Mouse (Mus musculus) cerebral cortex, adult 2 months (tissue): ENCODE measurements around the gene Bmp2k.

ENCODE experiments used
- WGBS: fragments of 180-500 bp; shearing (Covaris S2); methylation state at CpG from one replicate; pipeline ENCODE4 v1.1.7; 2018; 5-methylcytosine and 5-hydroxymethylcytosine counted together

Bmp2k gene

GRCm38 (mm10) chr5:96974661-96975060 lies 22.8 kb upstream of the Bmp2k start:
- WGBS, result 56% methylated on average over 1 of the region's 1 CpGs

- 88% methylated on average over 3 of the region's 3 CpGs for WGBS
These were observed 22.4 kb upstream of the Bmp2k start for GRCm38 (mm10) chr5:96975112-96975511.

GRCm38 (mm10) chr5:96976150-96976549 lies 21.3 kb upstream of the Bmp2k start:
- 90% methylated on average over 3 of the region's 3 CpGs for WGBS

GRCm38 (mm10) chr5:96979296-96980007 lies 18.0 kb upstream of the Bmp2k start:
- 39% methylated on average over 13 of the region's 13 CpGs for WGBS

GRCm38 (mm10) chr5:96980008-96980634 lies 17.4 kb upstream of the Bmp2k start:
- 24% methylated on average over 15 of the region's 15 CpGs for WGBS

DNA sequence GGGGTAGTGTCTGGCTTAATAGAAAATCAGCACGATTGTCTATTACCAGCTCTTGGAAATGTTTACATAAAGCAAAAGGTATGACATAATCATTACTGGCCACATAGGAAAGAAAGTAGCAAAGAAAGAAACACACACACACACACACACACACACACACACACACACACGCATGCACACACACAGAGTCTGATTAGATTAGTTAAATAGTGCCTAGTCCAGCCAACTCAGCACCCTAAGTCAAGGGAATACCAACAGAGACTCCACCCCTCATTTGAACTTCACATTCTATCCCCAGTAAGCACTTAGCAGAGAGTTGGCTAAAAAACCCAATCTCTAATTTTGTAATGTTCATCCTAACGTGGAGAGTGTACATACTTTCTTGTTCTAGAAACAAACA lies 15.5 kb upstream of the Bmp2k start:
- 81% methylated on average over 3 of the region's 3 CpGs for WGBS

- 71% methylated on average over 7 of the region's 7 CpGs for WGBS
These were observed 14.3 kb upstream of the Bmp2k start for GRCm38 (mm10) chr5:96983142-96983541.

DNA sequence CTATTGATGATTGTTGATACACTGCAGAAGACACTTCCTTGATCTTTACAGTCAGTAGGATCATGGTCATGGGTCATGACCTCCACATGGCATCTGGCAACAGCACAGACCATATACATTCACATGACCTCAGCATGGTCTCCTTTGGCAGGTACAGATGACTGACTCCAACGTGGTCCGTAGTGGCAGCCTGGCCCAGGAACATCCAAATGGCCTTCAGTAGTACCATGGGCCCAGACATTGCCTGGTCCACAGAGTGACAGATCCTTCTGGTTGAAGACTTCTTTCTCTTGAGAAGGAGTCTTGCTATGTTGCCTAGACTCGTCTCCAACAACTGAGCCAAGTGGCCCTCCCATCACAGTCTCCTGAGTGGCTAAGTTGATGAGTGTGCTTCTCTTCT lies 10.6 kb upstream of the Bmp2k start:
- 96% methylated on average over 3 of the region's 3 CpGs for WGBS

DNA sequence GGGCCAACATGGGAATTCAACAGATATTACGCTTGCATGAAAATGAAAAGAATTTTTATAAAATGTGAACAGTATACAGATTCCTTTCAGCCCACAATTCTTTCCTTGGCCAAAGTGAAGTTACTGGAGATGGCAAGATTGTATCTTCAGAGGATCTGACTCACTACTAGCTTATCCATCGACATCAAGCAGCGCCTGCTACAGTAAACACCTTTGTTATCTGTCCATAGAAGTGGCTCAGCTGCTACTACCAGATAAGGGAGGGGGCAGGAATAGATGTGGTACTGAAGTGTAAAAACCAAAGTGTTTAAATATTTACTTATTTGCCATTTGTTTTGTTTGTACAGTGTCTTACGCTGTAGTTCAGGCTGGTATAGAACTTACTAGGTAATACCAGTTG lies 8.6 kb upstream of the Bmp2k start:
- 91% methylated on average over 4 of the region's 4 CpGs for WGBS

- 95% methylated on average over 6 of the region's 6 CpGs for WGBS
These were observed 6.3 kb upstream of the Bmp2k start for GRCm38 (mm10) chr5:96991156-96991555.

- 94% methylated on average over 5 of the region's 5 CpGs for WGBS
These were observed 4.8 kb upstream of the Bmp2k start for GRCm38 (mm10) chr5:96992651-96993050.

DNA sequence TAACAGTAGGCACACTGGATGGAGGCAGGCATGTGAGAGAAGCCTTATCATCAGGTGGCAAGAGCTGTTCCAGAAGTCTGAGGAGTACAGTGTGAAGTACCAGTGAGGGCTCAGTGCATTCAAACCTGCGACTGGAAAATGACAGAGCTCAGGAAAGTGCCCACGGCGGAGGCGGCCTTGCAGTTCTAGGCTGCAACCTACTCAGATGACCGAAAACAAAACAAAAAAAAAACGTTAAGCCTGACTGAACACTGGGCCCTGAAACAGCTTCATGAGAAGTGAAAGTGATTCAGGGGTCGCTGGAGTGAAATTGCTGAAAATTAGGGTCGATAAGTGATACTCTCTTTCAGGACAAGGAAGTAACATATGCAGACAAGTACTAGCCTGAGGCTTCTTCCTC lies 4.4 kb upstream of the Bmp2k start:
- 81% methylated on average over 8 of the region's 8 CpGs for WGBS

GRCm38 (mm10) chr5:96995791-96996190 lies 1.7 kb upstream of the Bmp2k start:
- 85% methylated on average over 5 of the region's 5 CpGs for WGBS

DNA sequence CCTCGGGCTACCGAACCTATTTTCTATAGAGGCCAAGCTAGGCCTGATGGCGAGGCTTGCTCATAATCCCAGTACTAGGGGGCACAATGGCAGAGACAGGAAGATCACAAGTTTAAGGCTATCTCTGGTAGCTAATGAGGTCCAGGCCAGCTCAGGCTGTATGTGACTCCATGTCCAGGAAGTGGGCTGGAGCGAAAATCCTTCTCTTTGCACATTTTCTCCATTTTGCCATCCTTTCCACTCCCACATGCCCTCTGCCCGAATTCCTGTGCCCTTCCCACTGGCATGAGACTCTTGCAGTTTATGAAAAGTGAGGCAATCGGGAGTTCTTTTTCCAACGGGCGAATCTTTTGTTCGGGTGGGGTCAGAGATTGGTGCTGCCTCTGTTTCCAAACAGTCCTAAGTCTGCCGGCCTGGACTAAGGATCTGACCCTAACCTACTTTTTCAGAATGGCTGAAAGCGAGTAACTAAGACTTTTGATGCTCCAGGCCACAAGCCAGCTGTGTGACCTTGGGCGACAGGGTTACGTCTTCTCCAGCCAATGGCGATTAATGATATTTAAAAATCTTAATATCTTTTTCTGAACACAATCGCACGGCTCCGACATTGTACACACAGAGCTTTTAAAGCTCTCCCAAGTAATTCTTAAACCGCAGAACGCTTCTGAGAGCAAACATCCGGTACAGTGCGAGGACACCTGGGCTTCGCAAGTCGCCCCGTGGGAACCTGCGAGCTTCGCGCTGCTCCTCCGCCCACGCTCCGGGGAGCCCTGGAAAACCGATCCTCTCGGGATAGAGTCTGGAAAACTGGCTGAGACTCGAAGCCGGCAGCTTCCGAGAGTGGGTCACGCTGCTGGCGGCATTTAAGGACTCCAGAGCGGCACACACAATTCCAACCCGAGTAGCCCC lies 834 bp upstream of the Bmp2k start:
- WGBS, result 10% methylated on average over 39 of the region's 39 CpGs

DNA sequence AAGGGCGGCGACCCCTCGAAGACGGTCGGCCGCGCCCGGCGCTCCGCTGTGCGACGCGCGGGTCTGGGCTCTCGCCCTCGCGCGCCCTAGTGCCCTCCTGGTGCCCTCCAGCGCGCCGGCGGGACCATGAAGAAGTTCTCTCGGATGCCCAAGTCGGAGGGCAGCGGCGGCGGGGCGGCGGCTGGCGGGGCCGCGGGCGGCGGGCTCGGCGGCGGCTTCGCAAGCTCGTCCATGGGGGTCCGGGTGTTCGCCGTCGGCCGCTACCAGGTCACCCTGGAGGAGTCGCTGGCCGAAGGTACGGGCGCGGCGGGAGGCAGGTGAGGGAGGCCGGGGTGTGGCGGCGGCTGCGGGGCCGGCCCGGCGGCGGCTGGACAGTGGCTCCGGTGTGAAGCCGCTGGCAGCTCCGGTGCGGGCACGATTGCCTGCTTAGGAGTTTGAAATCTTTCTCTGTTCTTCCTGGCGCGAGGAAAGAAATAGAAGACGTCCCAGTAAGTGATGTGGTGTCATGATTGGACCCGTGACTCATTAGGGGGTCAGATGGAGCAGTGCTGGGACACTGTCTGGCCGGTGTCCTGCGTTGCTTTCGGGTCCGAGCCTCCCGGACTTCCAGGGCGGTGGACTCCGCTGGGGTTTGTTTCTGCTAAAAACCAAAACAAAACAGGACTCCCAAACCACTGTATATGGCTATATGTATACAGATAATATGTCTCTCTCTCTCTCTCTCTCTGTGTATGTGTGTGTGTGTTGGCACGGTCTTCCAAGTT lies 495 bp downstream of the Bmp2k start:
- WGBS, result under 1% methylated on average over 75 of the region's 75 CpGs

- WGBS, result 3% methylated on average over 6 of the region's 6 CpGs
These were observed 1.0 kb downstream of the Bmp2k start for GRCm38 (mm10) chr5:96998566-96998907.

DNA sequence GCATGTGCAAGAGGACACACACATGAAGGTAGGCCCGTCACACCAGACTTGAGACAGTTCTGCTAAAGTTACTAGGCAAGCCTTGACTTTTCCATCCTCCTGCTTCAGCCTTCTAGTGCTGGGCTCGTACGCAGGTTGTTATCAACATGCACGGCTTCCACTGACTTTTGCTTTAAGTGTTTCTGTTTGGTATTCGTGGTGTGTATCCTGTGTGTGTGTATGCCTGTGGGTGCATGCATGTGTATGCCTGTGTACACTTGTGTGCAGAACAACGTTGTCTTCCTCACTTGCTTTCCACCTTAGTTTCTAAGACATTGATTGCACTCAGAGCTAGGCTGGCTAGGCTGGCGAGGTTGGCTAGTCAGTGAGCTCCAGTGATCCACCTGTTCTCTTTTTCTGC lies 2.1 kb downstream of the Bmp2k start:
- WGBS, result 81% methylated on average over 7 of the region's 7 CpGs

DNA sequence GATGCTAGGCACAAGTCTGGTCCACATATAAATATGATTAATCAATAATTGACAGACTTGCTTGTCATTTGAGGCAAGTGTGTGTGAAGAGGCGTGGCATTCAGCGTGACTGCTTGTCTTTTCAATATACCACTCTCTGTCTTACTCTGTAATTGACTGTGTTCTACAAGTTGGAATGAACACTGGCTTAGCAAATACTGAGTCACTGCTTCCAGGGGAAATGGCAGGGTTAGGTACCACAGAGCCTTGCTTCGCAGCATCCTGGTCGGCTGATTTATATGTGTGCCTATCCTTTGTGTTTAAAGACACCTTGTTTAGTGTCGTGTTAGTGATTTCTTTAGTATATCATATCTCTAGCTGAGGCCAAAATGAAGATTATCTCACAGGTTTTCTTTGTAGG lies 3.0 kb downstream of the Bmp2k start:
- 82% methylated on average over 5 of the region's 5 CpGs for WGBS

DNA sequence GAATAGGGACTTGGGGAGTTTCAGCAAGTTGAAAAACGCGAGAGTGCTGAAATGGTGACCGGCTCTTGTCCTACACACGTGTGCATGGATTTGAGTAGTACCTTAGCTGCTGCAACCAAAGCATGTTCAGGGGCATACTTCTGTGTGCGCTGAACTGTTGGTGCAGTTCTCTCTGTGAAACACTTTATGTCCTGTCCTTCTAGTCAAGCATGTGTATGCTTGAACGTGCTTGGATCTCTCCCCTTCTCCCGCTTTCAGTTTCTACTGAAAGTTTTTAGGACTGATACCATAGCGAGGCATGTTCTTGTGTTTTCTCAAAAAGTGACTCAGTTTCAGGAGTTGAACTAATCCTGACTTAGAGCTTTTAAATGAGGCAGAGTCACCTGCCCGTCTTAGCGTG lies 3.7 kb downstream of the Bmp2k start:
- 72% methylated on average over 10 of the region's 10 CpGs for WGBS

DNA sequence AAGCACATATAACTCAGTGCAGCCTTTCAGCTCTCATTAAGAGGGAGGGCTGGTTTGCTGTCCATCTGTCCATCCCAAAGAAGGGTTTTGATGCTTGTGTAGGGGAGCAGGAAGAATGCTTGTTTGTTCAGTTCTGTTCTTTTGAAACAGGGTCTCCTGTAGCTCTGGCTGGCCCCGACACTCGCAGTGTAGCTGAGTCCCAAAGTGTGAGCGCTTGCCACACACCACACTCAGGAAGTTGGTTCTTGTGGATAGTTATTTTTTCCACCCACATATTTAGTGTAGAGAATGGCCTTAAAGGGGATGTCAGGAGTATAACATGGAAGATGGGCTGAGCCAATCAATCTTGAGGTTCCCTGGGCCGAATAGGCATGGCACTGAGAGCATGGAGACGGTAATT lies 4.1 kb downstream of the Bmp2k start:
- 75% methylated on average over 5 of the region's 5 CpGs for WGBS

DNA sequence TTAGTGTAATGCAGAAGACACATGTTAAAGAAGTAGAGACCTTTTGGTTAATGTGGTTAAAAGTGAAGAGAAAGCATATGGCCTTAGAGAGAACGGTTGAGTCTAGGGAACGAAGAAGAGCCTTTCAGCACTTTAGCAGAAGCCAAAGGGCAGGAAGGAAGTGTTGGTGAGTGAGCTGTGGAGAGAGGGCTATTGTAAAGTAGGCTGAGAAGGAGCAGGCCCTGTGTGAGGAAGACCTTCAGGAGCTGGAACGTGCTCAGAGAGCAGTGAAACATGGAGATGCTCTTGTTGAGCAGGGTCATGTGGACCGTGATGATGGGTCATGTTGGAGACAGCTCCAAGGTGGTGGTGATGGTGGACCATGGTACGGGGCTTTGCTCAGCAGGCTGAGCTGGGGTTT lies 4.8 kb downstream of the Bmp2k start:
- 82% methylated on average over 5 of the region's 5 CpGs for WGBS

DNA sequence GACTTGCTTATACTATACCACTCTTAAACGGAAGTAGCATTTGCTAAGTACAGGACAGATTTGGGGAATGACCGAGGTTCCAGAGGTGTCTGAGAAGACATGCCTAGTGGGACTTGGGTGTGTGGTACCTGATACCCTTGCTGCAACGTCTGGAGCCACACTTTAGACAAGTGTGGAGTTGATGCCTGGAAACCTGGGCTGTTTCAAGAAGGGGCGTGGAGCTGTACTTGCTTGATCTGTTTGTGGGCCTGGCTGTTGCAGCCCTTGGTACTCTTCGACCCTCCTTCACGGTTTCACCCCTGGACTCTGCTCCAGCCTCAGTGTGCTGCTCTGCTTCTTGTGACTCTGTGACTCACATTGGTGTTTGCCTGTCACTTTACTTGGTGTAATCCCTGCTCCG lies 5.4 kb downstream of the Bmp2k start:
- WGBS, result 90% methylated on average over 7 of the region's 7 CpGs
